Mouse (Mus musculus): ENCODE measurements at regions not wholly inside any gene's neighbourhood (a gene's known extent, or its start where the extent isn't known, plus 50 kb on each side); places are given as distances from the start of the nearest gene placed in this dataset.

- H3K4me1 ChIP-seq (ENCODE audit: control insufficient read depth, insufficient read depth, low read length), result no peaks in the 10 kb centered on the region
- ATAC-seq (replicated peaks; ENCODE audit: insufficient number of reproducible peaks, low FRiP score, low TSS enrichment, low read depth) (no peak), DNase-seq (ENCODE audit: low spot score) (no peak)
- no peaks in the 10 kb centered on the region for H3K27me3 ChIP-seq (ENCODE audit: control insufficient read depth, insufficient read depth, low read length)
- H3K36me3 ChIP-seq (replicated peaks; ENCODE audit: control insufficient read depth, insufficient read depth, low read depth, low read length), result no peaks in the 10 kb centered on the region
- 77% methylated on average over 3 of the region's 3 CpGs for WGBS
- no peak overlapping the region for H3K4me3 ChIP-seq (ENCODE audit: low read depth, low read length)
- H3K27ac ChIP-seq (replicated peaks; ENCODE audit: low read depth, low read length), result no peak overlapping the region
- no peak overlapping the region for H3K9ac ChIP-seq (replicated peaks; ENCODE audit: low read length)
- H3K4me2 ChIP-seq (ENCODE audit: low read depth, low read length), result no peak overlapping the region
- H3K9me3 ChIP-seq (replicated peaks; ENCODE audit: control insufficient read depth, low read length), result no peaks in the 10 kb centered on the region
These were observed 570.2 kb upstream of the Gm10306 start for GRCm38 (mm10) chr4:93986189-93986588.

- no peaks in the 10 kb centered on the region for H3K27me3 ChIP-seq (ENCODE audit: control insufficient read depth, insufficient read depth, low read length)
- H3K9me3 ChIP-seq (replicated peaks; ENCODE audit: control insufficient read depth, low read length), result no peaks in the 10 kb centered on the region
- ATAC-seq (replicated peaks; ENCODE audit: insufficient number of reproducible peaks, low FRiP score, low TSS enrichment, low read depth) (no peak), DNase-seq (ENCODE audit: low spot score) (no peak)
- H3K4me1 ChIP-seq (ENCODE audit: control insufficient read depth, insufficient read depth, low read length), result no peaks in the 10 kb centered on the region
- H3K36me3 ChIP-seq (replicated peaks; ENCODE audit: control insufficient read depth, insufficient read depth, low read depth, low read length), result no peaks in the 10 kb centered on the region
- H3K4me2 ChIP-seq (ENCODE audit: low read depth, low read length), result no peak overlapping the region
- 71% methylated on average over 7 of the region's 7 CpGs for WGBS
- no peak overlapping the region for H3K27ac ChIP-seq (replicated peaks; ENCODE audit: low read depth, low read length)
- no peak overlapping the region for H3K4me3 ChIP-seq (ENCODE audit: low read depth, low read length)
- no peak overlapping the region for H3K9ac ChIP-seq (replicated peaks; ENCODE audit: low read length)
These were observed 566.0 kb upstream of the Gm10306 start for GRCm38 (mm10) chr4:93990273-93990869.

GRCm38 (mm10) chr4:94005818-94006217, 550.5 kb upstream of the Gm10306 start:
- H3K4me2 ChIP-seq (ENCODE audit: low read depth, low read length), result no peak overlapping the region
- no peak overlapping the region for H3K4me3 ChIP-seq (ENCODE audit: low read depth, low read length)
- ATAC-seq (replicated peaks; ENCODE audit: insufficient number of reproducible peaks, low FRiP score, low TSS enrichment, low read depth), result no peak
- H3K4me1 ChIP-seq (ENCODE audit: control insufficient read depth, insufficient read depth, low read length), result no peaks in the 10 kb centered on the region
- H3K9ac ChIP-seq (replicated peaks; ENCODE audit: low read length), result no peak overlapping the region
- H3K27ac ChIP-seq (replicated peaks; ENCODE audit: low read depth, low read length), result no peak overlapping the region
- H3K27me3 ChIP-seq (ENCODE audit: control insufficient read depth, insufficient read depth, low read length), result no peaks in the 10 kb centered on the region
- H3K9me3 ChIP-seq (replicated peaks; ENCODE audit: control insufficient read depth, low read length), result no peaks in the 10 kb centered on the region
- H3K36me3 ChIP-seq (replicated peaks; ENCODE audit: control insufficient read depth, insufficient read depth, low read depth, low read length), result no peaks in the 10 kb centered on the region
- 83% methylated on average over 1 of the region's 1 CpGs for WGBS
- DNase-seq (ENCODE audit: low spot score), result no peak

GRCm38 (mm10) chr4:94007088-94007768, 549.1 kb upstream of the Gm10306 start:
- DNase-seq (ENCODE audit: low spot score) (peak; percentile 79), ATAC-seq (replicated peaks; ENCODE audit: insufficient number of reproducible peaks, low FRiP score, low TSS enrichment, low read depth) (peak; percentile 88)
- H3K4me1 ChIP-seq (ENCODE audit: control insufficient read depth, insufficient read depth, low read length), result no peaks in the 10 kb centered on the region
- no peak overlapping the region for H3K4me2 ChIP-seq (ENCODE audit: low read depth, low read length)
- no peak overlapping the region for H3K27ac ChIP-seq (replicated peaks; ENCODE audit: low read depth, low read length)
- H3K4me3 ChIP-seq (ENCODE audit: low read depth, low read length), result no peak overlapping the region
- 48% methylated on average over 8 of the region's 8 CpGs for WGBS
- H3K9me3 ChIP-seq (replicated peaks; ENCODE audit: control insufficient read depth, low read length), result no peaks in the 10 kb centered on the region
- no peaks in the 10 kb centered on the region for H3K36me3 ChIP-seq (replicated peaks; ENCODE audit: control insufficient read depth, insufficient read depth, low read depth, low read length)
- no peak overlapping the region for H3K9ac ChIP-seq (replicated peaks; ENCODE audit: low read length)
- no peaks in the 10 kb centered on the region for H3K27me3 ChIP-seq (ENCODE audit: control insufficient read depth, insufficient read depth, low read length)

- H3K27ac ChIP-seq (replicated peaks; ENCODE audit: low read depth, low read length), result no peak overlapping the region
- H3K4me3 ChIP-seq (ENCODE audit: low read depth, low read length), result no peak overlapping the region
- H3K27me3 ChIP-seq (ENCODE audit: control insufficient read depth, insufficient read depth, low read length), result no peaks in the 10 kb centered on the region
- H3K4me1 ChIP-seq (ENCODE audit: control insufficient read depth, insufficient read depth, low read length), result no peaks in the 10 kb centered on the region
- no peaks in the 10 kb centered on the region for H3K36me3 ChIP-seq (replicated peaks; ENCODE audit: control insufficient read depth, insufficient read depth, low read depth, low read length)
- WGBS, result 91% methylated on average over 2 of the region's 2 CpGs
- no peak for DNase-seq (ENCODE audit: low spot score)
- H3K9me3 ChIP-seq (replicated peaks; ENCODE audit: control insufficient read depth, low read length), result no peaks in the 10 kb centered on the region
- H3K4me2 ChIP-seq (ENCODE audit: low read depth, low read length), result no peak overlapping the region
- no peak for ATAC-seq (replicated peaks; ENCODE audit: insufficient number of reproducible peaks, low FRiP score, low TSS enrichment, low read depth)
- H3K9ac ChIP-seq (replicated peaks; ENCODE audit: low read length), result no peak overlapping the region
These were observed 540.6 kb upstream of the Gm10306 start for GRCm38 (mm10) chr4:94015713-94016112.

GRCm38 (mm10) chr4:94017702-94018101, 538.6 kb upstream of the Gm10306 start:
- Histone ChIP-seq H3K4me2 (ENCODE audit: low read depth, low read length) (no peak overlapping the region), H3K27me3 (ENCODE audit: control insufficient read depth, insufficient read depth, low read length) (no peaks in the 10 kb centered on the region), H3K9ac (replicated peaks; ENCODE audit: low read length) (no peak overlapping the region), H3K36me3 (replicated peaks; ENCODE audit: control insufficient read depth, insufficient read depth, low read depth, low read length) (no peaks in the 10 kb centered on the region), H3K9me3 (replicated peaks; ENCODE audit: control insufficient read depth, low read length) (no peaks in the 10 kb centered on the region), H3K4me1 (ENCODE audit: control insufficient read depth, insufficient read depth, low read length) (no peaks in the 10 kb centered on the region), H3K27ac (replicated peaks; ENCODE audit: low read depth, low read length) (no peak overlapping the region), H3K4me3 (ENCODE audit: low read depth, low read length) (no peak overlapping the region)
- DNase-seq (ENCODE audit: low spot score) (no peak), ATAC-seq (replicated peaks; ENCODE audit: insufficient number of reproducible peaks, low FRiP score, low TSS enrichment, low read depth) (no peak)
- 80% methylated on average over 3 of the region's 3 CpGs for WGBS

GRCm38 (mm10) chr4:94049629-94050310, 506.6 kb upstream of the Gm10306 start:
- H3K9me3 ChIP-seq (replicated peaks; ENCODE audit: control insufficient read depth, low read length), result no peaks in the 10 kb centered on the region
- H3K9ac ChIP-seq (replicated peaks; ENCODE audit: low read length), result no peak overlapping the region
- H3K36me3 ChIP-seq (replicated peaks; ENCODE audit: control insufficient read depth, insufficient read depth, low read depth, low read length), result no peaks in the 10 kb centered on the region
- no peak overlapping the region for H3K27ac ChIP-seq (replicated peaks; ENCODE audit: low read depth, low read length)
- no peaks in the 10 kb centered on the region for H3K4me1 ChIP-seq (ENCODE audit: control insufficient read depth, insufficient read depth, low read length)
- 83% methylated on average over 5 of the region's 5 CpGs for WGBS
- no peak overlapping the region for H3K4me2 ChIP-seq (ENCODE audit: low read depth, low read length)
- ATAC-seq (replicated peaks; ENCODE audit: insufficient number of reproducible peaks, low FRiP score, low TSS enrichment, low read depth), result no peak
- H3K4me3 ChIP-seq (ENCODE audit: low read depth, low read length), result no peak overlapping the region
- DNase-seq (ENCODE audit: low spot score), result no peak
- H3K27me3 ChIP-seq (ENCODE audit: control insufficient read depth, insufficient read depth, low read length), result no peaks in the 10 kb centered on the region

Data from embryonic facial prominence, embryonic 11.5 days (tissue).